Mouse (Mus musculus): ENCODE measurements around the gene Serpina16.
"Not testable (repeated sequence)": the region's sequence is repeated elsewhere in the genome, so short reads cannot be mapped to it uniquely, and the experiment has no call there.

Gene Serpina16

DNA sequence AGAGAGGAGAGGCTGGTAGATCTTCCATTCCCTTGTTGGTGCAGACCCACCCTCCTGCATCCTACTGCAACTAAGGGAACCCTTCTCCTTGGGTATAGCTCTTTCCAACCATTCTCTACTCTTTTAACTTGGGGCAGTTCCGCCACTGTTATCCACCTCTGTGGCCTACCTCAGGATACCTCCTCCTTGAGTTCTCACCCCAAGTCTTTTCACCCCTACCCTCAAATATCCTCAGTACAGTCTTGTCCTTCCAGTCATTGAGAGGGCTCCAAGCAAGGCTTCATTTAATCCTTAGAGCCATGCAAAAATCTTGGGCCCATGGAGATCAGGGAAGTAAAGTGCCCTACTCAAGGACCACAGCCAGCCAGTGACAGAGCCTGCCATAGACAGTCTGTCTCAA lies at the start of gene Serpina16:
Gene Serpina16, minus strand, starts transcription at position 101 of the 400 bp plus-strand sequence.
- no peak for DNase-seq (ENCODE audit: low spot score in 2 of 2)

GRCm38 (mm10) chr12:103711537-103711936 lies 35.6 kb upstream of the Serpina16 start:
- no peak for DNase-seq (ENCODE audit: low spot score in 2 of 2)

DNA sequence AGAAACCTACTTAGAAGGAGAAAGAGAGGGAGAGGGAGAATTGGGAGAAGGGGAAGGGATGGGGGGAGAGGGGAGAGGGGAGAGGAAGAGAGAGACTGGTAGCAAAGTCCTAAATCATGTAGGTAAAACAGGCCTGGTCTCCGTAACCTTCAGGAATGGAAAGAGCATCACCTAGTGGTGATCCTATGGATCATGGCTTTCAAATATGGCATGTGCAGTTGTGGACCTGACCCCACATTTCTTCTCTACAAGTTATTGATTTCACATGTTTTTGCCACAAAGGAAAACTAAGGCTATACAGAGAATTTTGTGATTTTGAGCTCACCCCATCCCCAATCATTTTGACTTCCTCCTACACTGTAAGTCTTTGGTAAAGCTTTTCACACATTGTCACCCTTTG lies 34.5 kb upstream of the Serpina16 start:
- DNase-seq (ENCODE audit: low spot score in 2 of 2), result no peak

DNA sequence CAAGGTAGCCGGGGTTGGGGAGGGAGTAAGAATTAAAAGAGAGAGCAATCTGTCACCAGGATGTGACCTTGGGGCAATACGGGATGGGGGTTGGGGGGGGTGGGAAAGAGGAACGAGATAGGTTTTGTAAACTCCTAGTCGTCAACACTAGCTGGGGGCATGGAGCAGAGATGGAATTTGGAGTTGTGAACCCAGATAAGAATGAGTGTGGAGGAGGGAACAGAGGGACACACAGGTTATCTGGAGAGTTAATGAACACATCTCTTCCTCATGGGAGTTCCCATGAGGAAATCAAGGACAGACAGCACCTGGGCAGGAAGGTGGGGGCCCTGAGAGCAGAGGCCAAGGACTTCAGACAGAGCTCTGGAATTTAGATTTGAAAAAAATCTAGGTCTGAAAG lies 30.2 kb upstream of the Serpina16 start:
- DNase-seq (ENCODE audit: low spot score in 2 of 2), result no peak

DNA sequence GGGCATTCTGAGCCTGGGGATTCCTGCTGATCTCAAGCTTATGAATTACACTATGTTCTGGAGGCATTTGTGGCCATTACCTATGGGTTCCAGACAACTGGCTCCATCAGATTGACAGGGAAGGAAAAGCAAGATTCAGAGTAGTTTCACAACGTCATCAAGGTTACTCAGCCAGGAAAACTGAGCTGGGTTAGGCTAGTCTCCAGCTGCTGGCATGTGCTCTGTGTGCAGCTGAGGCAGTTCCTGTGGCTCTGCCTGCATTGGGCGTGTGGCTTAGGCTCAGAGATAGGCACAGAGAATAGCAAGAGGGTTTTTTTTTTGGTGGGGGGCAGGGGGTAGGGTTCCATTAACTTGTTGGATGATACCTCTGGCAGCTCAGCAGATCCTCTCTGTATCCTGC lies 29.6 kb upstream of the Serpina16 start:
- DNase-seq (ENCODE audit: low spot score in 2 of 2), result no peak

- no peak for DNase-seq (ENCODE audit: low spot score in 2 of 2)
These were observed 24.3 kb upstream of the Serpina16 start for GRCm38 (mm10) chr12:103700144-103700750.

GRCm38 (mm10) chr12:103695429-103695828 lies 19.5 kb upstream of the Serpina16 start, which contains the start of gene Serpina1f:
TSS of gene Serpina1f (minus strand) at chr12:103695529.
- no peak for DNase-seq (ENCODE audit: low spot score in 2 of 2)

- no peak for DNase-seq (ENCODE audit: low spot score in 2 of 2)
These were observed 12.4 kb upstream of the Serpina16 start for GRCm38 (mm10) chr12:103688221-103688814.

- no peak for DNase-seq (ENCODE audit: low spot score in 2 of 2)
These were observed 11.1 kb upstream of the Serpina16 start for GRCm38 (mm10) chr12:103687021-103687420.

DNA sequence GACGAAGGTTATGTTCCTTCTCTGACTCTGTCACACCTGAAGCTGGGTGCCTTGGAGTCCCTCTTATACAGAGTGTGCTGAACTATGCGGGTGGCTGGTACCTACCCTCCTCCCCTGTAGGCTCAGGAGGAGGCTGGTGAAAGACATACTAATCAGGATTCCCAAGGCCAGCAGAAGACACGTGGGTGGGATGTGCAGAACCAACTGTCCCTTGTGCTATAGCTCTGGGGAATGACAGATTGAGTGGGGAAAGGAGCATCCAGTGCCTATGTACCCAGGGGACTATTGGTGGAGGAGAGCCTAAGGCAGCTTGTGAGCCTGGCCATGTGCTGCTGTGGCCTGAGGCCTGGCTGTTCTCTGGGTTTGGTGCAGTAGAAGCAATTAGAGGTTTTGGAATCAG lies 10.1 kb upstream of the Serpina16 start:
- no peak for DNase-seq (ENCODE audit: low spot score in 2 of 2)

DNA sequence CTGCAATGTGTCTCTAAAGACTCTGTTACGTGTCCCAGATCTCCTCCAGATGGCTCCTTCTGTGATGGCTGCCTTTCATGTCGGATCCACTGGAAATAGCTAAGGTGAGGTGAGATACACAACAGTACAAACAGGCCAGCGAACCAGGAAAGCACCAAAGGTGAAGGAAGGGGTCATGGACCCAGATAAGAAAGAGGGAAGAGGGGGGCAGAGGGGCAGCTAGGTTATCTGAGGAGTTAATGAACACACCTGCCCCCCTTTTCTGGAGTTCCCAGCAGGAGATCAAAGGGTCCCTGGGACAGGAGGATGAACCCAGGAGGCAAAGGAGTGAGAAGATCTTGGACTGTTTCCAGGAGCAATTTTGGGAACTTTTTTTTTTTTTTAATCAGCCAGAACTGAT lies 9.4 kb upstream of the Serpina16 start:
- DNase-seq (ENCODE audit: low spot score in 2 of 2), result no peak

GRCm38 (mm10) chr12:103683775-103684174 lies 7.8 kb upstream of the Serpina16 start:
- no peak for DNase-seq (ENCODE audit: low spot score in 2 of 2)

GRCm38 (mm10) chr12:103681739-103682138 lies 5.8 kb upstream of the Serpina16 start:
- no peak for DNase-seq (ENCODE audit: low spot score in 2 of 2)

DNA sequence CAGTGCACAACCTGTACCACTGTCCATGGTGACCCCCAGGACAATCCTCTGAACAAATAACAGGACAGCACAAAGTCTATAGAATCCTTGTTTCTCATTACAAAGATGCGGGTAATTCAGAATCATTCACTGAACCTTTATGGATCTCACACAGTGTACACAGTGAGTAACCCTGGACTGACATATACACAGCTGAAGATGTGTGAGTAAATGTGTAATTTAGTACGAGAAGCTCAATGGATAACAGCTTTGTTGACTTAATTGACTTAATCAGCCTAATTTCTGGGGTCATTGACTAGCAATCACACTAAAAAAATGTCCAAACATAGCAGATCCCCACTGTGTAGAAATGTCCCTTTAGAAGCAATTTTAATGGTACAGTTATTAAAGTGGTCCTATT lies 5.2 kb upstream of the Serpina16 start:
- no peak for DNase-seq (ENCODE audit: low spot score in 2 of 2)

DNA sequence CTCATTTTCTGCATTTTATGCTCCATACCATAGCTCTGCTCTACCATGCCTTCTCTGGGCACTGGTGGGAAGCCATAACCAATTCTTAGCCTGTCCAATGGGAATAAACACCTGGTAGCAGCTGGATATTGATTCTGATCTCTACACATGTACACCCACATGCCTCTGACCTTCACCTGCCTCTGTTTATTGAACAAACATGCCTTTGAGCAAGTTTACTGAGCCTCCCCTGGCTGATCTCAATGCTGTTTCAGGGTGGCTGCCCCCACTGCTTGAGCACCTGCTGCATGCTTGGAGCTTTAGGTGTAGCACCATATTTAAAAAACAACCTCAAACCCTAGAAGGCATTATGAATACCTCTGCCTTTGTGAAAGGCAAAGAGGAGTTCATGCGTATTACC lies 3.9 kb upstream of the Serpina16 start:
- DNase-seq (ENCODE audit: low spot score in 2 of 2), result not testable (repeated sequence)

GRCm38 (mm10) chr12:103673179-103673578 lies 2.8 kb downstream of the Serpina16 start:
- DNase-seq (ENCODE audit: low spot score in 2 of 2), result no peak

DNA sequence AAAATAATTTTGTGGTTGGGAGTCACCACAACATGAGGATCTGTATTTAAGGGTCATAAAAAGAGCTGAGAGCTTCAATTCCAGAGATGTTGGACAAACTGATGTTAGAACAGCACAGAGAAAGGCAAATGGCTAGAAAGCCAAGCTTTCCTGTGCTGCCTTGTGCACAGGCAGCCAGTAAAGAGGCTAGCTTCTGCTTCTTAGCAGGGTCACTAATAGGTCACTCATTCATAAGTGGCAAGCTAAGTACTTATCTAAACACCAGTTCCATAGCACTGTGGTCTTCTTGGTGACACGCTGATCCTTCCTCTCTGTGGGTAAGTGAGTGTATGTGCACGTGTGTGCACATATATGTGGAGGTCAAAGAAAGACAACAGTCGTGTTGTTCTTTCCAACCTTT lies 4.5 kb downstream of the Serpina16 start:
- DNase-seq (ENCODE audit: low spot score in 2 of 2), result no peak

GRCm38 (mm10) chr12:103670964-103671363 lies 5.0 kb downstream of the Serpina16 start:
- DNase-seq (ENCODE audit: low spot score in 2 of 2), result no peak

- DNase-seq (ENCODE audit: low spot score in 2 of 2), result no peak
These were observed 5.6 kb downstream of the Serpina16 start for GRCm38 (mm10) chr12:103670344-103670743.

DNA sequence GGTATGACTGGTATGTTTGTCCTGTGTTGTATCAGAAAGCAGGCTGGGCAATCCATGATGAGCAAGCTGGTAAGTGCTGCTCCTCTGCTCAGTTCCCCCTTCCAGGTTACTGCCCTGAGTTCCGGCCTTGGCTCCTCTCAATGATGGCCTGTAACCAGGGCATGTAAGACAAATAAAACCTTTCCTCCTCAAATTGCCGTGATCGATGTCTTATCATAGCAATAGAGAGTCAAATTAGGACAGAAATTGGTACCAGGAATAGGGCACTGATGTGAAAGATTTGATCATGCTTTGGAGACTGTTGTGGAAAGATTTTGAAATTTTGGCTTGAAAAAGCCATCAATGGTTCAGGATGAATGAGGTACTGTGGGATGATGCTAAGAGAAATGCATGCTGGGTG lies 10.7 kb downstream of the Serpina16 start:
- no peak for DNase-seq (ENCODE audit: low spot score in 2 of 2)

- not testable (repeated sequence) for DNase-seq (ENCODE audit: low spot score in 2 of 2)
These were observed 13.9 kb downstream of the Serpina16 start for GRCm38 (mm10) chr12:103662053-103662452.

DNA sequence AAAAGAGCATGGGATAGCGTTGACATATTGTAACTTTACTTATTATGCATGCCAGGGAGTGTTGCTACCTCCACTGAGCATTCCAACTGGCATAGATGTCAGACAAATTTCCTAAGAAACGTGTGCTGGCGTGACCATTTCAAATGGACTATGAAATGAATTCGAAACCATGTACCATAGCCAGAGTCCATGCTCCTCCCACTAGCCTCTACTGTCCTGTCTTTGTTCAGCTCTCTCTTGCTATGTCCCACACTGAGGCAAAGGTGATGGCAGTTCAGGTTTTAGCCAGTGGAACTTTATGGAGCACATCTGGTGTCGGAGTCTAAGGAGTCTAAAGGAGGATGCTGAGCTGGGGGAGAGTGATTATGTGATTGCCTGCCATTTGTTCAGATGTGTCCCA lies 15.9 kb downstream of the Serpina16 start:
- no peak for DNase-seq (ENCODE audit: low spot score in 2 of 2)

DNA sequence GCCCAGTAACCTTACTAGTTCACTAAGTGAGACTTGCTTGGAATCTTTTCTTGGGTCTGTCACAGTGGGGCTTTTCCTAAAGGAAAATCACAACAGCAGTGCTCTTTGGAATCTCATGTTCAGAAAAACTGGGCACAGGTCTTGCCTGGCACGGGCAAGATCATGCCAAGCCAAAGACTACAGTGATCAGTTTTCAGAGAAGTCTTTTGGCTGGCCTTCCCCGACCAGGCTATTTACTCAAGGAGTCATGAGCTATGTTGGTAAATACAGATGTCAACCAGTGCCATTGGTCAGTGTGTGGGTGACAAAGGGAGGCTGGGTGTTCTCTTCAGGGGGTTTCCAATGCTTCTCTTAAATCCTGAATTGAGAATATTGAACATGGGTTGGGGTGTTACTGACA lies 16.8 kb downstream of the Serpina16 start:
- no peak for DNase-seq (ENCODE audit: low spot score in 2 of 2)

DNA sequence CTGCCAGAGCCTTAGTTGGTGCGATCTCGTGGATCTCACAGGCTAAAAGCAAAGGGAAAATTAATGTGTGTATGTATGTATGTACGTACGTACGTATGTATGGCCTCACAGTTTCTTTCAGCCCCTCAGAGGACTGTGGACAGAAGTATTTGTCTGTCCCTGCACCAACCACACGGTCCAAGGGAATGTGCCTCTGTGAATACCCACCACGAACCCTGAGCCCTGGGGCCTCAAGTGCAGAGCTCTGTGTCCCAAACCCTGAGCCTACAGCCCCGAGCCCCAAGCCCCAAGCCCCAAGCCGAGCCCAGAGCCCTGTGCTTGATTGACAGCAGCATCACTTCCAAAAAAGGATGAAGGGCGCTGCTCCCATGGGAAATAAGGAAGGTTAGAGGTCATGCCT lies 17.9 kb downstream of the Serpina16 start:
- no peak for DNase-seq (ENCODE audit: low spot score in 2 of 2)
